Mouse (Mus musculus) urinary bladder, postnatal 4 days (tissue): Measurements from ENCODE around the gene Clasp1.

Experiments used
- DNase-seq, 2 experiments: peaks; one replicate each; pipeline ENCODE4 v3.0.0; 2021 to 2022; ENCODE audit warnings: low spot score in 2 of 2

The Clasp1 gene

GRCm38 (mm10) chr1:118498311-118498710 lies 109.5 kb downstream of the Clasp1 start:
- DNase-seq, result peak; percentile 40 to 81

- DNase-seq, result no peak
Measured at GRCm38 (mm10) chr1:118500606-118501005, 111.7 kb downstream of the Clasp1 start.

DNA sequence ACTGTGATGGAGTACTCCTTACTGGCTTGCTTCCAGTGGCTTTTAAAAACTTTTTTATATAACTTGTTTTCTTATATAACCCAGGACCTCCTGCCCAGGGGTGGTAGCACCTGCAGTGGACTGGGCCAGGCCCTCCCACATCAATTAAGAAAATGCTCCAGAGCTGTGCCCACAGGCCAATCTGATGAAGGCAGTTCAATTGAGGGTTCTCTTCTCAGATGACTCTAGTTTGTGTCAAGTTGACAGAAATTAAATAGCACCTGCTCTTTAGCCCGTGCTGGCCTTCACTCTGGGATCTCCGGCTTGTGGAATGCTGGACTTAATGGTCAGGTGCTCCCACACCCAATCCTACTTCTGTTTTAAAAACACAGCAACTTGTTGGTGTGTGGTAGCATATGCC lies 112.8 kb downstream of the Clasp1 start:
- DNase-seq, result no peak

- DNase-seq, result no peak
Measured at GRCm38 (mm10) chr1:118505746-118506145, 116.9 kb downstream of the Clasp1 start.

DNA sequence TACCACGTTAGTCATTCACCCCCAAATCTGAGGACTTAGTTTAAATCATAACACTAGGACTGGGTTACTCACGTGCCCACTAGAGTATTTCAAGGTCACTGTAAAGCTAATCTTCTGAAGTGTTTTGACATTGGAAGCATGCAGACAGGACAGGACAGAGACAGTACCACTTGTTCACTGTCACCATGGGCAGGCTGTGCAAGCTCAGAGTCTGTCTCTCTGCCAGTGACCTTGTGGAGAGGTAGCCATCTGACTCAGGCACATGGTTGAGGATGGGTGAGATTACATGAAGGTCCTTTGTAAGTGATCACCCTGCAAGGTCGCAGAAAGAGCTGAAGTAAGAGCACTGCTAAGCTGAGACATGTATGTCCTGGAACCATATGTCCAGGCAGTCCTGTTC lies 122.1 kb downstream of the Clasp1 start:
- no peak for DNase-seq

DNA sequence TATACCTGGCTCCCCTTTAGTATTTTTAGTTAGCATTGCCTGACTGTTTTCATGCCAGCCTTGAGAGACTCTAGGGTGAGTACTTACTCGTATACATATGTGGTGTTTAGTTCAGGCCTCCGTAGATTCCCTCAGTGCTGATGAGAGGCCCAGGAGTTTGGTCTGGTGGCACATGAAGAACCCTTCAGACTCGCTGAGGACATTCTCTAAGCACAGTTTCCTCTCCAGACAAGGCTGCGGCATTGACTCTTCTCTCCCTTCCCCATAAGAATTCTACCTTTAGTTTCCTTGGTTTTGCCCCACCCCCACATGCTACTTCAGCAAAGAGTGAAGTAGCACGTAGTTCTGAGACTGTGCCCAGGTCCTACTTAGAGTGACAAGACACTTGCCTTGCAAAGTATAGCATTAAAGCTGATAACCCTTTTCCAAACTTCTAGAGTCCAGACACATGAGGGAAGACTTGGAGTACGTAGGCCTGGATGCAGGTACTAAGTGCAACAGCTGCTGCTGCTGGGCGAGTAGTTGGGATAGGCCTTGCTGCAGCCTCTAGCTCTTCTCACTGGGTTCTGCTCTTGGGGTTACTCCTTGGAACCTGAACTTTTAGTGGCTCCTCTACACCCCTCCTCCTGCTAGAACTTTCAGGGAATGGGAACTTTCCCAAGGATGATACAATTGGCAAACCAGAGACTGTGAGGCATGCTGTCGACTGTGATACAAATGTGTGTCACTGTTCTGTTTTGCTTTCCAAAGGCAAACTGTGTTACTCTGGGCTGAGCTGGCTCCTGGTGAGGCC lies 123.1 kb downstream of the Clasp1 start:
- no peak for DNase-seq

DNA sequence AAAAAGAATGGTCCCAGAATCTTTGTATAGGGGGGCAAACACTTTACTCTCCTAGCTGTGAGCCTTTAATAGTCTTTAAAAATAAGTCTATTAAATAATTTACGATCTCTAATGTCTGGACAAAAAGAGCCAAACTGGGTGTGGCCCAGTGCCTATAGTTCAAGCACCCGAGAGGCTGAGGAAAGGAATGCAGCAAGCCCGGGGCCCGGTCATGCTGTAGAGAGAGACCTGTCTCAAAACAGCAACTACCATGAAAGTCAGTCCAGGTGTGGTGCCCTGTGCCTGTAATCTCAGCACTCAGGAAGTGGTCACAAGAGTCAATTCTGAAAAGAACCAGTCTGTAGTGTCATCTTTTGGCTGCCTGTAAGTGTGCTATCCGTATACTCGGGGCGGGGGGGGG lies 127.4 kb downstream of the Clasp1 start:
- no peak for DNase-seq

- no peak for DNase-seq
Measured at GRCm38 (mm10) chr1:118523161-118523560, 134.3 kb downstream of the Clasp1 start.

GRCm38 (mm10) chr1:118525336-118525735 lies 136.5 kb downstream of the Clasp1 start:
- no peak for DNase-seq

DNA sequence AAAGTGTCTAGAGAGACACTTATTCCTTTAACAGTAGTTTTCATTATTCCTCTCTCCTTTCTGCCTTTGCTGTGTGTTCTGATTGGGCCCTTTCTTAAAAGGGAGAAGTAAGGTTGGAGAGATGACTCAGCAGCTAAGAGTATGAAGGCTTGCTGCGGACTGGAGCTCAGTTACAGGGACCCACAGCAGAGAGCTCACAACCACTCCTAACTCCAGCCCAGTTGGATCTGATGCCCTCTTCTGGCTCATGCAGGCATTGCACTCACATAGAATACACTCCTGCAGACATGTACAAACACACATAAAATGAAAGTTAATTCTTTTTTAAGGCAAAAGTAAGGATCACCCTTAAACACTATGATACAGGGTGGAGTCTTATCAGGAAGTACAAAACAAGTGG lies 140.4 kb downstream of the Clasp1 start:
- DNase-seq, result no peak

GRCm38 (mm10) chr1:118531259-118531658 lies 142.4 kb downstream of the Clasp1 start:
- DNase-seq, result no peak

DNA sequence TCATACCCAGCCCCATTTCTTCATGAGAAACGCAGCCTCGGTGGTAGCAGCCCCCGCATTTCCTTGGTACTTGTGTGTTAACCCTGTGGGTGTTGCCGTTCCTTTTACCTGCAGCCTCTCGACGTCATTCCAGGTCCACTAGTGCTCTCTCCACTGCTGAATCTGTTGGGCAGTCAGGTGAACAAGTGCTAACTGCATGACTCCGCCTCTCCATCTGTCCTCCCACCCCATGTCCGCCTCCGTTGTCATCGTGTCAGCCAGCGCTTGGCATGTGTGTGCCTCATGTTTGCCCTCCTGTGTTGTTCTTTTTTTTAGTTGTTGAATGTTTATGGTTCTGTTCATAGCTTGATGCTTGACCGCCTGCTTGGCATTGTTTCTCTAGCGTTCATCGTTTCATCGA lies 147.2 kb downstream of the Clasp1 start:
- DNase-seq, result no peak

GRCm38 (mm10) chr1:118539046-118539445 lies 150.2 kb downstream of the Clasp1 start:
- DNase-seq, result no peak

GRCm38 (mm10) chr1:118542880-118543279 lies 154.0 kb downstream of the Clasp1 start:
- DNase-seq, result no peak

DNA sequence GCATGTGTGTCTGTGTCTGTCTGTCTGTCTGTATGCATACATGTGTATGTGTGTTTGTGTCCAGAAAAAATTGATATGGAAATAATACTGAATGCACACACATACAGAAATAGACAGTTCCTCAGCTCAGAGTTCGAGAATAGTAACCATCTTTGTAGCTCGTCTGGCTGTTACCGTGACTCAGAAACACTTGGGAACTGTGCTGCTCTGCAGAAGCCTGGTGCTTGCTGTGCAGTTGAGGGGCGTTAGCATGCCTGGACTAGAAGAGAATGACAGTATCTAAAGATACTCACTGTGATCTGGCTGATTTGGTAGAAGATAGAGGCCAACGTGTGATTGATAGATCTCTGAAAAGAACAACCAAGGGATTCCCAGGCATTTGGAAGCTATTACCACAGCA lies 159.9 kb downstream of the Clasp1 start:
- DNase-seq, result no peak

DNA sequence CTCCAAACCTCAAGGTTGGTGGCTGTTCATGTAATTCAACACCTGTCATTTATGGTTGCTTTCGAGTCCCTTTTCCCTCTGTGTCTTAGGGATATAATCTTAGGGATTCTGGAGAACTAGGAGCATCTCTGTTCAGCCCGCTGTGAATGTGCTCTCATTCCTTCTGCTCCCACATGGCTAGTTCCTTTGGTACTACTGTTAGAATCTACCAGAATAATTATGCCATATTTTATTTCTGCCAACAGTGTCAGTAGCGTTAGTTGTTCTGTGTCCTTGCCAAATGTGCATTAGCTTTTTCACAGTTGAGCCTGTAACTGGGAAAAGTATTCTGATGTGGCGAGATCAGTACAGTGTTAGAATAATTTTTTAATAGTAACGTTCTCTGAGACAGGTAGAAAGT lies 162.3 kb downstream of the Clasp1 start:
- DNase-seq, result no peak

- no peak for DNase-seq
Measured at GRCm38 (mm10) chr1:118552071-118552470, 163.2 kb downstream of the Clasp1 start.

GRCm38 (mm10) chr1:118553045-118553444 lies 164.2 kb downstream of the Clasp1 start:
- DNase-seq, result no peak

DNA sequence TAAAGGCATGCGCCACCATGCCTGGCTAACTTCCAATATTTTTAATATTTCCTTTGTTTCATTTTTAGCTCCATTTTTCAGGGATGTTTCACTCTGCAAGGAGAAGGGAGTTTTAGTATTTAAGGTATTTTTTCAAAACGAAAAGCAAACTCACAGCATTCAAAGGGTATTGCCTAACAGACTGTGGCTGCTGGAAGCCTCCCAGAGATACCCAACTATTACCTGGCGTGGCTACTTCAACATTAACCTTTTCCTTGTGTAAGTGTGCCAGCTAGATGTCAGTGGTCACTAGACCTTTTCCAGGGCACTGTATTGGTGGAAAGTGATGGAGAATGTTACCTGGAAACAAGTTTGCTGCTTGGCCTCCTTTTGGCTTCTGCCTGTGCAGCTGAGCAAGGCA lies 164.6 kb downstream of the Clasp1 start:
- DNase-seq, result no peak

- no peak for DNase-seq
Measured at GRCm38 (mm10) chr1:118554961-118555360, 166.1 kb downstream of the Clasp1 start.

DNA sequence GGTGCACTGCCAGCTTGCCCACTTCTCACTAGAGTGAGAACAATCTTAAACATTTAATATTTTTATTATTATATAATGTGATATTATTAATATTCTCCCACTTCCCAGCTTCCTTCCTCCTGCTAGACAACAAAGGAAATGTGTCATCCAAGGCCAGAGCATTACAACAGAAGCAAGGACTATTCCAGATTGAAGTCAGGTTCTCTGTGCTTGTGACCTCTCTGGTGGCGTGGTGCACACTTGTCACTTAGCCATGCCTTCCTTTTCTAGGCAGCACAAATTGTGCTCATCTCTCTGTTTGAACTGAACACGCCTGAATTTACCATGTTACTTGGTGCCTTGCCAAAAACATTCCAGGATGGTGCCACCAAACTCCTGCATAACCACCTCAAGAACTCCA lies 170.9 kb downstream of the Clasp1 start:
- DNase-seq, result no peak

- no peak for DNase-seq
Measured at GRCm38 (mm10) chr1:118564561-118564960, 175.7 kb downstream of the Clasp1 start.

DNA sequence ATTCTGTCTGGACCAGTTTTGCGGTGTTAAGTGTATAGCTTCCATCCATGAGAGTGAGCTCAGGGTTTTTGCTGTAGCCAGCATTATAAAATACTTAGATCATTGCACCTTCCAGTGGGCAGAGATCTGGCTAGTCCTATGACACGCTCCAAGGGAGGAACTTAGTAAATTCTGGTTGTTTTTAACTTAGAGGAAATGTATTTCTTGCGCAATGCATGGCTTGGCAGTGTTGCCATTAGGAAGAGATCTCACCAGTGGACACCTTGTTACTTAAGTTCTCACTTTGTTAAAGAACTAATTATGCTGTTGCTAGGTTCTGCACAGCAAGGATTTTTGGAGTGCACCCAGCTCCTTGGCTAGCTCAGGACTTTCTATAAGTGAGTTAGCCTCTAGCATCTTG lies 178.8 kb downstream of the Clasp1 start:
- DNase-seq, result no peak

GRCm38 (mm10) chr1:118580174-118580702 lies 191.4 kb downstream of the Clasp1 start:
- no peak for DNase-seq
